Mouse (Mus musculus) liver, adult 2 months (tissue): Measurements from ENCODE around the gene Abhd12b.

Experiments used
- CTCF ChIP-seq: fragments of 200-500 bp; IDR thresholded peaks from 2 replicates; pipeline ENCODE4 v1.5.1; 2011; ENCODE audit warnings: low read depth, low read length, control low read depth
- POLR2A ChIP-seq: fragments of 200-500 bp; IDR thresholded peaks from 2 replicates; pipeline ENCODE4 v1.6.1; 2011; ENCODE audit warnings: low read length, control low read depth; ENCODE audit not compliant: insufficient read depth; ENCODE audit errors: extremely low read depth

DNA sequence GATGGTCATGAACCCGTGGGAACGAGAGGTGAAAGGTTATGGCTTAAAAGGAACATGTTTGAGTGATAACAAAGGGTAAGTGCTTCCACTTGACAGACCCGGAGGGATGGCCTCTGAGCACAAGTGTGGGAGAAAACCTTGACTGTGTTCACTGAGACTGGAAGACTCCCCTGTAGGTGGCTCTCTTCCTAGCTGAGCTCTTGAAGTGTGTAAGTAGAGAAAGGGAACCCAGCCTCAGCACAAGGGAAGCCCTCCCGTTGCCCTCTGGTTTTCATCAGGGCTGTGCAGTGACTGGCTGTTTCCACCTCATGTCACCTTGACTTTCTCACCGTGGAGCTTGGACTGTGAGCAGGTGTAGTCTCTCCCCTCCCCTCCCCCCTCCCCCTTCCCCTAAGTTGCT lies 24.8 kb upstream of the Abhd12b start:
- TF ChIP-seq CTCF (no peak), POLR2A (no peak)
